Mouse (Mus musculus): Measurements from ENCODE around the gene Tspan9.

Tspan9 gene

DNA sequence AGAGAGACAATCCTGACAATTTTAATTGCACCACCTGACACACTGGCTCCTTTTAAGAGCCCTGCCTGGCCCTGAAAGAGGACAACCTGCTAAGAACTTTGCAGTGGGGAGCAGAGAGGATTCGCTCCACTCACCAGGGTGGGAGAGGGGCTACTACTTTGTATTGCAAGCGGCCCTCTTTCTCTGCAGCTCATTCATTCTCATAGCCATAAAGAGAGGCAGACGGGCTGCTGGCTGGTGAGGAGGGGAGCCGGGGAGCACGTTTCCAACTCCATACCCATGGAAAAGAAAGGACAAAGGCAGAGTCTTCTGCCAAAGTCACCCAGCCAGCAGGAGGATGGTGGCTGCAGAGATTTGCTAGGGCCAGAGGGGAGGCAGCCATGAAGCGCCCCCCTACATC is 169.8 kb downstream of the Tspan9 start:
- DNase-seq = no peak

DNA sequence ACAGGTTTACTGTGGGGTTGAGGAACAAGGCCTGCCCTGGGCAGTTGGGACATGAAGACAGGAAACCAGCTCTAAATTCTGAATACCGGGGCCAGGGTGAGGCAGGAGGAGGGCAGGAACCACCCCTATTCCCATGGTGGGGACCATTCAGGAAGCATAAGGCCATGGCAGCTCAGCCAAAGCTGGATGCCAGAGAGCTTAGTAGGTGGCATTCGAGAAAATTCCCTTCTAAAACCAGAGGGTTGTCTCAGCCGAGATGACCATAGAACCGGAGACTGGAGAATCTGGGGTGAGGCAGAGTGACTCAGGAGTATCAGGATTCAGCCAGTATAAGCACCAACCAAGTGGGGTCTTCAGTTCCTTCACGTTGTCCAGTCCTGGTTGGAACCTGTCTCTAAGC is 171.5 kb downstream of the Tspan9 start:
- no peak for DNase-seq

DNA sequence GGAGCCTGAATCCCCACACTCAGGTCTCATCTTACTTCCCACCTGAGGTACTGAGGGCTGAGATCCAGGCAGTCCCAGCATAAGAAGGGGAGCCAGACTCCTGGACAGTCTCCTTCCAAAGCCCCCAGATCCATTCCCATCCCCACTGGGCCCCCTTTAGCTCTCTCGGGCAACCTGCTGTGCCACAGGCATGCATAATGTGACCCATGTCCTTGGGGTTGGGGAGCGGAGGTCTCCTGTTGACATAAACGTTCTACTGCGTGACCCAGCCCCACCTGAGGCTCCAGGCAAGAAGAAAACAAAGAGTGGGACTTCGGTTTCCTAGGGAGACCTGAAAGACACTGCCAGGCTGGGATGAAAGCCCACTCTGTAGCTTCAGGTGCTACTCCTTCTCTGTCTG is 172.5 kb downstream of the Tspan9 start:
- DNase-seq = no peak

DNA sequence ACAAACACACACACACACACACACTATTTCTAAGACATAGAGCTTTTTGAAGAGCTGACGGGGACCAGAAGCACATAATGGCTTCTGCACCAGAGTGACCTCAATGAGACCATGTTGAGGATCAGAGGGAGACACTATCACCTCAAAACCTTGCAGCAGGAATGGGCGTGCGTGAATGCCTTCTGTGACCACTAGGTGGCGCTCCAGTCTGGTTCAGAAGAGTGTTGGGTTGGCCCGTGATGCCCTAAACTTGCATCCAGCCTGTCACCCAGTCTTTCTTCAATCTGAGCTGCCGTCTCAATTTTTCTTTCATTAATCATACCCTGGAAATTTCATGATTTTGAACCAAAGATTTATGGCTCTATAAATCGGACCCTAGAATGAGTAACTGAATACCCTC is 173.3 kb downstream of the Tspan9 start:
- peak; percentile 93 for DNase-seq

DNA sequence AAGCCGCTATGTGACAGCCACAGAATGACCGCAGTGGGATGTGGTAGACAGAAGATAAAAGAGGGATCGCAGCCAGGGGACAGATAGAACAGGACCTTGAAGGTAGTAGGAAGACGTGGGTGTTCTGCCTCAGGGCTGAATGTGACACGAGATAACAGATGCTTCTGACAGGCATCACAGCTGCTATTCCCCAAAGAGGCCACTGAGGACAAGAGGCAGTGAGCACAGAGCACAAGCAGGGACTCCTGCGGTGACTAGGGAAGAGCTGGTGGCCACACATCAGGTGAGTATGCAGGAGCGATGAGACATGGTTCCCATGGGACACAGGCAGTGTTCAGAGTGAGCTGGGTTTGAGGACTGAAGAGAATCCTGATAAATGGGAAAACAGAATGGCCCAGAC is 173.7 kb downstream of the Tspan9 start:
- DNase-seq = no peak

DNA sequence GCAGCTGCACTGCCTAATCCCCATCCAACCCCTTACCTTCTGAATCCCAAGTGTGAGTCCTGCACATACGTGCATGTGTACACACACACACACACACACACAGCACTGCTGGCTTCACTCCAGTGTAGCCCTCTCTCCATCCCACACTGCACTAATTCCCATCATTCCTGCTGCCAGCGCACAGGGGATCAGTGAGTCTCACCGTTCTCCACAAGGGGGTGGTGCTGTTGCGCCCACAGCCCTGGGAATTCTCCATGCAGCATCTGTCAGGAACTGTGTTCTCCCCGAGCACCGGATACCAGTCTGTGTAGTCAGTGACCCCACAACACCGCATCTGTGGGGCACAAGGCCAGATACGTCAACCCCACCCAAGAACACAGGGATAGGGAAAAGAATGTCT is 177.9 kb downstream of the Tspan9 start:
- DNase-seq = peak; percentile 30

DNA sequence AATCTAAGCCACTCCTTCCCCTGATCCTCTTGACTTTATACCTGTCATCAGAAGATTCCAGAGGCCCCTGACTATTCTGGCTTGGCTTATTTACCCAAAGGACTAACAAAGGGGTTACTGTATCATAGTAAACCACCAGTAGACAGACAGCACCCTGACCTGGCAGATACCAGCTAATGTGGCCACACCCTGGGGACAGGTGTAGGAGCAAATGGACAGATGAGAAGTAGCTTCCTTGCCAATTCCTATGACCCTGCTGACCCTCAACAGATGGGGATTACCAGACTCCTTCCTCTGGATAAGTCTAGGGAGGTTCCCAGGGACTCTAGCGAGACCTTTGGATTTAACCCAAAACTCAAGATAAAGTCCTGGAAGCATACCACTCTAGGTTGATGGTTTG is 183.2 kb downstream of the Tspan9 start:
- no peak for DNase-seq

DNA sequence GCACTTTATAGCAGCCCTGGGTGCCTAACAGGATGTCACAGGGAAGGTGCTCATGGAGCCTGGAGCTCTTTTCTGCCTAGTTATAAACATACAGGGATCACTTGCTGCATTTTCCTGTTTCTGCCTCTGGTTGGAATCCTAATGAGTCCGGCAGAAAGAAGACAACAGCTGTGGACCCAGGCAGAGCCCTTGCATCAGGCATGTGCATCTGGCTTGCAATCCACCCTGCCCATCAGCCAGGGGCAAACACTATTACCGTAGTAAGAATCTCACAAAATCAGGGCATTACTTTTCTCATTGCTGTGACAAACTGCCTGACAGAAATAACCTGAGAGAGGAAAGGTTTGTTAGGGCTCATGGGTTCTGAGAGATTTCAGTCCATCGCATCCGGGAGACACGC is 187.2 kb downstream of the Tspan9 start:
- DNase-seq = no peak

DNA sequence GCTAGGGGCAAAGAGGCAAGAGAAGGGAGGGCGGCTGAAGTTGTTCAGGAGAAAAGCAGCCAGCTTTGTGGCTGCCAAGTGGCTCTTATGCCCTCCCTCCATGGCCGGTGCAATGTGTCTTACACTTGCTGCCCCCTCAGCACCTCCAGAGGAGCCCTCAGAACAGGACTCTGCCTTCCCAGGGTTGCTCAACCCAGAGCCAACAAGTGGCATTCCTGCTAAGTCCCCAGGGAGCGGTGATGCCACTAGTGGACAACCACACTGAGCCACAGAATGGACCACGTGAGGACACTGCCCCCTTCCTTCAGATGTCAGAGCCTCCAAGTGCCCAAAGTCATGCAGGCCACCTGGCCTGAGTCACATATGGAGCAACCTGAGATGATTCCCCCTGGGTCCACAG is 190.3 kb downstream of the Tspan9 start:
- DNase-seq = no peak

DNA sequence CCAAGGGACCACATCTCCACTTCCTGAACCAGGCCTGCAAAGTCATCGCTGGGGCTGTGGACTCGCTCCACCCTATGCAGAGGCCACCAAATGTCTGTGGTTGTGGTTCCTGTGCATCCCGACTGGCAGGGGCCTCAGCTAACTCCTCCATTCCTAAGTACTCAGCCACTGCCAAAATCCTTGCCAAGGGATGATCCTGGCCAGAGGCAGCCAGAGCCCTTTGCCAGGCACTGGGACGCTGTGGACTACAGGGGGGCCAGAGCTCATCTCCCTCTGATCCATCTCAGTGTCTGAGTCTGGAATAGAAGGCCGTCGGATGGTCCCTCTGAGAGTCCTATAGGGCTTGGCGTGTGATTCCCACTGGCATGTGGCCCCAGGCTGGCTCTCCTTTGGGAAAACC is 193.5 kb downstream of the Tspan9 start:
- no peak for DNase-seq

DNA sequence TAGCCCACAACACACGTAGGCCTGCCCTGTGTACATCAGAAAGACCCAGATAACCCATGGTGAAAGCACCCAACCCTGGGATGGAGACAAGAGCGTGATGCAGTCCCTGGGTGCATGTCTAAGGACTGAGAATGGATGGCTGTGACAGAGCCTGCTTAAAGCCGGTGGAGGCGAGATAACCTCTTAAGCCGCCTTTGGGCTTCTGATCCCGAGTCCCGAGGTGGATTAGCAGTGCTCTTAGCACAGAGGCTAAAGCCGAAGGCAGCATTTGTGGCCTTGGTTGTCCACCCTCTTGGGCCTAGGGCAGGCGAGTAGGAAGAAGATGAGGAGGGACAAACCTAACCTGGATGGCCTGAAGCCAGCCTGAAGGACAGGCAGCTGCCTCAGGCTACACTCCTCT is 194.7 kb downstream of the Tspan9 start:
- no peak for DNase-seq

DNA sequence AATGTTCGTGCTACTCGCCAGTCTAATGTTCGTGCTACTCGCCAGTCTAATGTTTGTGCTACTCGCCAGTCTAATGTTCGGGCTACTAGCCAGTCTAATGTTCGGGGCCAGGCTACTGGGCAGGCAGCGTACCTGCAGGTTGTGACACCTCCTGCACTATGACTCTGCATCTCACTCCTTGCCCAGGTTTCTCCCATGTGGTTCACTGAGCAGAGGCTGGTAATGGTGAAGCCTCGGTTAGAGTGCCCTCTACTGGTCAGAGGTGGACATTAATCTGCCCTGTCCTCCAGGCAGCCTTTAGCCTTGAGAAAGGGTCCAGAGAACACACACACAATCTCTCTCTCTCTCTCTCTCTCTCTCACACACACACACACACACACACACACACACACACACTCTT is 197.7 kb downstream of the Tspan9 start:
- peak; percentile 74 for DNase-seq

DNA sequence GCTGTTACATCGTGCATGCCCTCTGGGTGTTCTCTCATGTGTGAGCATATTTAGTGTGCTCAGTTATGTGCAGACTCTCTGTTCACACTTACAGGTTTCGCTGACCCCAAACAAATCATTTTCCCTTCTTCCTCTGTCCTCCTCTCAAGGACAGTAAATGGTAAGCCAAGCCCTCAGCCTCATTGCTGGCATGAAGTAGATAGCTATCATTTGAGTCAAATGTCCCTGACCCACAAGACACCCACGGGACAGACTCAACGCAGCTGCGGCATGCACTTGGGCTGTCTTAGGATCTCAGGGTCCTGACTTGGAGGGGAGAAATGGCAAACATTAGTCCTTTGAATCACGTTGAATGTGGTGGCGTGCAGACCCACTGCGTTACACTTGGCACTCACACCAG is 201.0 kb downstream of the Tspan9 start:
- DNase-seq = no peak

DNA sequence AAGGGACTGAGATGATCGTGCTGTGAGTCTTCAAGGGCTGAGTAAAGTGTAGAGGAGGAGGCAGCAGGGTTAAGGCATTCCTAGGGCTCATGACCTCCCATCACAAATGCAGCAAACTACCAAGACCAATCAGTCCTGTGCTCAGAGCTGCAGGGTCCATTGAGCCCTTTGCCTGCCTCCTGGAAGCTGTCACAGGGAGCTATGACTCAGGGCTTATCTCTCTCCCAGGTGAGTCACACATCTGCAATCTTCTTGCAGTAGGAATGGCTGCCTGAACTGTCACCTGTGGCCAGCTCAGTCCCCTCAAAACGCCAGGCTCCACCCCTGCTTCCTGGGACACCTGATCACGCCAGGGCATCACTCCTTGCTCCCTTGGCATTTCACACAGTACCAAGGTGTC is 208.3 kb downstream of the Tspan9 start:
- DNase-seq = no peak

DNA sequence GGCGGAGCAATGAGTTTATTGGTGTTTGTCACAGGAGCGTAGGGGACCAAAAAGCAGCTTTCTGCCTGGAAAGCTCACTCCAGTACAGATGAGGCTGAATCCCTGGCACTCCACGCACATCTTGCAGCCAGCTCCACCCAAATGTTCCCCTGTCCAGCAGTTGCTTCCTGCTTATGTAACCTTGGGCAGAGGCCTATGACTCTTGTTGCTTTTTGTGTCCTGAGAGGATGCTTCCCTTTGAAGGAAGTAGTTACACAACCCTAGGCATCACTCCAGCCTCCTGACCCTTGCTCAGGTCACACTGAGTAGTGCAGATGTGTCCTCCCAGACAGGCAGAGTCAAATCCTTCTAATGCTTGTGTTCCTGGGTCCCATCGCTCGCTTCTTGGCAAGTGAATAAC is 209.6 kb downstream of the Tspan9 start:
- DNase-seq = no peak

DNA sequence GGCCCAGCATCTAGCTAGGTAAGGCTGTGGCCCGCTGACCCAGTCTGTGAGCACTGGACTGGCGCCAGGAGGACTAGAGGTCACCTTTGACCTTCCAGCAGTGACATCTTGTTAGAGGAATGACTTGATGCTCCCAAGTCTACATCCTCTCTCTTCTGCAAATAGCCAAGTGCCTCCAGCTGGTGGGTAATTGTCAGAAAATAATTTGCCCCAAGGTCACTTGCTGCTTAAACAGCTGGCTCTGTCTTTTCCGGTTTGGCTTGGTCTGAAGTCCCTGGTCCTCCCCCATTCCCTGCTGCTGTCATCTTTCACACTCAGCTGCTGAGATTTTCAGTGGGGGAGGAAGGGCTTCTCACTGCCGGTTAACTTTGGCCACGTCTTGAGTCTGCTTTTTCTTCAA is 210.7 kb downstream of the Tspan9 start:
- no peak for DNase-seq

DNA sequence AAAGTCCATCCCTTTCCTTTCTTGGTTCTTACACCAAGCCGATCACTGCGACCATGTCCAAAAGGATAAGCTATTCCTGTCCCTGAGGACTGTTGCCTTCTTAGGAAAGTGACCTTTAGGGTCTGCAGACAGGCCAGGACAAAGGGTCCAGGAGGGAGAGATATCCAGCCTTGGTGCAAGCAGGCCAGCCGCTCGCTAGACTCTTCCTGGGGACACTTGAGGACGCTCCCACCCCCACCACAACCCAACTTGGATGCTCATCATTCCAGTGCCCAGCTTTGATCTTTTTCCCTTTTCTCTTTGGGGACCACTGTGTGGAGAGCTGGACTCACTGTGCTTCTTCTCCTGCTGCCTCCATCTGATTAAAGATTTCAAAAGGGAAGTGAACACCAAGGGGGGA is 214.7 kb downstream of the Tspan9 start:
- no peak for DNase-seq

DNA sequence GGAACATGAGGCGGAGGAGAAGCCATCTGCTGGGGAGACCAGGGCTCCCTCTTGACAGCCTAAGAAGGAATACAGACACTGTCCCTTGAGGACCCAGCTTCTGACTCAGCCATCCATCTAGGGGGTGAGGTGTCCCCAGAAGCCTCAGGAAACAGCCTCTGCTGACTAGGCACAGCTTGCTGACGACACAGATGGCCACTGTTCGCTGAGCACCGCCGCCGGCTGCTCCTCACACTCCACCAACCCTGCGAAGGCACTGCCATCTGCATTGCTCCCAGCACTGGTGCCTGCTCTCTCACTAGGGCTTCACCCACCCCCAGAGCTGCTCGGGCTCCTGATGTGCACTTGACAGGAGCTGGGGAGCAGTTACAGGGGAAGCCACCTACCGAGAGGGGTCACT is 217.5 kb downstream of the Tspan9 start:
- DNase-seq = no peak

DNA sequence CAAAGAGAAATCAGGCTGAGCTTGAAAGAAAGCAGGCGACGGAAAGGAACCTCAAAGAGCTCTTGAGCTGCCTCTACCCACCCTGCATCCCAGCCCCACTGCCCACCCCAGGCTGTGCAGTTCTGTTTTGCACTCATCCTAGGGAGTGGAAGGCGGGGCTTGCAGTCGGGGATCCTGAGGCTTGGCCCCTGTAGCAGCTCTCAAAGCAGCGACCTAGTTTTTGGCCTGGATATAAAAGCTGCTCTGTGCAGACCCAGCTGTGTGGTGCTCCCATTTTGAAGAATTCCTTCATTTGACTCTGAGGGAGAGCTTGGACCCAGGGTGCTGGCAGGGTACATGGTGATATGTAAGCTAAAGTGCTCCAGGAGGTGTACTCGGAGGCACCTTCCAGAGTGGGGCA is 218.6 kb downstream of the Tspan9 start:
- no peak for DNase-seq

DNA sequence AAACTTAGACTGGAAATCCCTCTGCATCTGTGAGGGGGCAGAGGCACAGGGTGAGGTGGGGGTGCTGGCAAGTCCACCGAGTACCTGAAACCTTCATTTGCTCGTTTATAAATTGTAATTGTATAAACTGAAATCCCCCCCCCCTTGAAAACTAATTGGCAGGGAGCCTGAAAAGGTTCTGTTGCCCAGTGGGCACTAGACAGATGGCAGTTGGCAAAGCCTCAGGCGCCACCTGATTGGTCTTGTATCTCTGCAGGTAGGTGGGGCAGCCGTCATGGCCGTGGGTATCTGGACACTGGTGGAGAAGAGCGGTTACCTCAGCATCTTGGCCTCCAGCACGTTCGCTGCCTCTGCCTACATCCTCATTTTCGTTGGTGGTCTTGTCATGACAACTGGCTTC is 220.1 kb downstream of the Tspan9 start:
- no peak for DNase-seq

DNA sequence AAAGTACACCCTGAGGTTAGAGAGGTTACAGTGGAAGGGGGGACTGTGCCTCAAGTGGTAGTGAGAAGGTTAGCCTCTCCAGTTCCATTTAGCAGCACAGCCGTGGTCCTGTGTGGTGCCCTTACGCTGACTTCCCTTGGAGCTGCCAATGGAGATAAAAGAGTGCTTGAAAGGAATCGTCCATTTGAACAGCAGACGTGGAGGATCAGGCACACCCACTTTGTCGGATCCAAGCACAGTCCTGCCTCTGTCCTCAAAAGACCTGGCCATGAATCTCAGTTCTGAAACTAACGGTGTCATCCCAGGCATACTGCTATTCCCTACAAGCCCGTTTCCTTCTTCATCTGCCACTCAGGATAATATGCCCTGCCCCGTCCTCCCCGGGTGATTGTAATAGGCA is 221.4 kb downstream of the Tspan9 start:
- DNase-seq = no peak

DNA sequence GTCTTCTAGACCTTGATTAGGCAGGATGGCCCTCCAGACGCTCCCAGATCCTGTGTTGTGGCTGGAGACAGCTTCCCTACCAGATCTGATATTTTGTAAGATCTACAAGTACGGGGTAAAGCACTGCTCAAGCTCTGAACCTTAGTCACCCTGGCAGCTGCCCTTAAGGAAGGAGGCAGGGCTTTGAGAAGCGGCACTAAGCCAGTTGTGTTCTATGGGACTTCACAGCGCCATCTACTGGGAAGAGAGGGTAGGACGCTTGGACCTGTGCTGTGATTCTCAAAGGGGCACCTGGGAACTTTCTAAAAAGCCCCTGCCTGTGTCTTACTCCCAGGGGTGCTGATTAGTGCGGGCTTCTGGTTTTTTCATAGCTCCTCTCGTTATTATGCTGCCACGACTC is 222.7 kb downstream of the Tspan9 start:
- peak; percentile 67 for DNase-seq

DNA sequence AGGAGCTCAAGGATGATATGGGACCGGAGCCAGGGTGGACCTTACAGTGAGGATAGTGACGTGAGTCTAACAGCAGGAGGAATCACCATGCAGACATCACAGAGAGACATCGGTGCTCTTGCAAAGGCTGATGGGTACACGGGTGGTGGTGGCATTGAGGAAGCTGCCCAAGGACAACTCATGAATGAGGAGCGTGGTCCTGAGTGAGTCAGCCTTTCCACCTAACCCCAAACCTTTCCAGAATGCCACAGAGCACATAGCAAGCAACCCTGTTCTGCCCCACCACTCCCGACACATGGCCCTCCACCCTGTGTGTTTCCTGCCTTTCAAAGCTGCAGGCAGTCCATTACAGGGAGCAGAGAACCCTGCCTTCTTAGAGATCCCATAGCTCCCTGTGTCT is 223.9 kb downstream of the Tspan9 start:
- no peak for DNase-seq

DNA sequence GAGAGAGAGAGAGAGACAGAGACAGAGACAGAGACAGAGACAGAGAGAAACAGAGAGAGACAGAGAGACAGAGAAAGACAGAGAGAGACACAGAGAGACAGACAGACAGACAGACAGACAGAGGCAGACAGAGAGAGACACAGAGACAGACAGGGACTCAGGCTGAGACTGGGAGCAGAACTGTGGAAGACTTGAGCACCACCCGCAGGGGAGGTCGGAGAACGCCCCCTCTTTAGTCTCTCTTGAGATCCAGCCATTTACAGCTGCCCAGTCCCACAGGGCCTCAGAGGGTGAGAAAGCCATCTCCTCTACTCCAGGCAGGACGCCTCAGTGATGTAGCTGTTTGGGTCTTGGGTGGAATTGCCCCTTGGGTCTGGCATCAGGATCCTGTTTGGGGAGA is 225.7 kb downstream of the Tspan9 start:
- no peak for DNase-seq

DNA sequence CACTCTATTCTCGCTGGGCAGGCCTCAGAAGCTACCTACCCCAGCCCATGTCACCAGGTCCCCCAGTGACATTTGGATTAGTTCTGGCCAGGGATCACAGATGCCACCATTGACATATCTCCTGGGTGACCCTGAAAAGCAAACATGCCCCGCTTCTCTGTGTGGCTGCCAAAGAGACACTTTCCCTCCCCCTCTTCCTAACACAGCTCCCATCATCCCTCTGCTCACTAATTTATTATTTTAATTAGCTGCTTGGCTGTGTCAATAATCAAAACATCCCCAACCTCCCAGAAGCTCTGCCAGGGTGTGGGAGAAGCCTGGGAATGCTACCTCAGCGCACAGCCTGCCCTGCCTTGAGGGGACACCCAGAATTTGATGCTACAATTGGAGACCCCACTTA is 226.4 kb downstream of the Tspan9 start:
- no peak for DNase-seq

DNA sequence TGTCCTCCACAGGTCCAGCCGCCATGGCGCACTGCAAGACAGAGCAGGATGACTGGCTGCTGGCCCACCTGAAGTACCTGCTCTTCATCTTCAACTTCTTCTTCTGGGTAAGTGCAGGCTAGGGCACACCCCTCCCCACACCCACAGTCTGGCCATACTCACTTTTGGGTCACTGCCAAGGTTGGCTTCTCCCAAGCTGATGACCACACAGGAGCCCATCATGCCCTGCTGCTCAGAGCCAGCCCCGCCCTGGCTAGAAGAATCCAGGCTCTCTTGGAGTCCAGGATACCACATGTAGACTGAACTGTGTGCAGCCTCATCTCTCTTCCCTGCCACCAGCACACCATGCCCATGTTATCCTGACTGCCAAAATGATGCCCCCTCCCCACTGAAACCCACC is 230.5 kb downstream of the Tspan9 start:
- DNase-seq = no peak

Data from cerebellum, adult 8-10 months (tissue).